ENCODE assay signal across 9 mouse cellular contexts in the genomic region with DNA sequence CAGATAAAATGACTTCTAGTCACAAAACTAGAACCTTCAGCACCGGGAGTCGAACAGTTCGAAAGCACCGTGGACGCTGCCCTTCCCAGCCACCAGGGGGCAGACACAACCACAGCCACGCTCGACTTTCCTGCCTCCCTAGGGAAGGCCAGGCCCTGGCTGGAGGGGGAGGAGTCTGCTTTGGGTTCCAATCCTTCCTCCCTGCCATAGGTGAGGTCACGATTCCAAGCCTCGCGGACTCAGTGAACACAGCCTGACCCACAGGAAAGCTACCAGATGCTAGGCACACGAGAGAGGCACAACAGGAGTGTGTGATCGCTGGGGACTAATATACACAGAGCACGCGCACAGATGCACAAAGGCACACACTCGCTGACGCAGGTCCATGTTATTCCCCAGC. TPM values are rescaled to one million over a fixed set of nuclear protein-coding genes. Genes with fewer than 3 reads are reported as not detected.
DNase-seq lines count a peak whose midpoint lies in the region; ATAC-seq and TF ChIP-seq lines count a peak whose summit lies in the region.
"Had no signal": no experiment of that assay in that cellular context is flagged by ENCODE, and none has a peak within 500 bp of the region (broad histone marks: within the 10 kb centered on the region; RNA-seq: fewer than 3 reads in every experiment).

No protein-coding gene starts in this region.

- H3K4me1 ChIP-seq in embryonic facial prominence, embryonic 12.5 days: peaks cover 20% of the 10 kb centered on the region
- peaks cover 30% of the 10 kb centered on the region for H3K4me1 ChIP-seq in heart, embryonic 10.5 days
- H3K4me1 ChIP-seq in kidney, embryonic 16.5 days (ENCODE audit: insufficient read depth, low read length): peaks cover 15% of the 10 kb centered on the region
- H3K4me1 ChIP-seq in liver, embryonic 13.5 days (replicated peaks): peaks cover 31% of the 10 kb centered on the region
- peaks cover 14% of the 10 kb centered on the region for H3K4me1 ChIP-seq in thymus, adult 2 months (replicated peaks; ENCODE audit: control insufficient read depth, insufficient read depth, low read length)

- 0 out of 2 replicates have a peak overlapping the region, but pooled peaks have one; percentile 4 for H3K4me2 ChIP-seq in embryonic facial prominence, embryonic 12.5 days (replicated peaks)
- H3K4me2 ChIP-seq in kidney, embryonic 16.5 days (replicated peaks; ENCODE audit: low read depth, low read length): peak overlapping the region; percentile 33; the same call in 1 of the 2 replicates
- H3K4me2 ChIP-seq in liver, embryonic 13.5 days: peak overlapping the region; percentile 32

- WGBS in embryonic facial prominence, embryonic 12.5 days: 21% methylated on average over 16 of the region's 16 CpGs
- 26% methylated on average over 16 of the region's 16 CpGs for WGBS in heart, embryonic 10.5 days
- 19% methylated on average over 16 of the region's 16 CpGs for WGBS in kidney, embryonic 16.5 days
- WGBS in liver, embryonic 13.5 days (ENCODE audit: insufficient replicate concordance): 19% methylated on average over 16 of the region's 16 CpGs
- 27% methylated on average over 16 of the region's 16 CpGs for WGBS in thymus, adult 2 months

- peak; percentile 98 for TF ChIP-seq CTCF in thymus, adult 2 months (IDR thresholded peaks at IDR 0.05; ENCODE audit: borderline replicate concordance, control insufficient read depth, extremely low read depth, insufficient read depth, low read length, poor library complexity)

- no peak overlapping the region for H3K9ac ChIP-seq in embryonic facial prominence, embryonic 12.5 days
- H3K9ac ChIP-seq in kidney, embryonic 16.5 days (replicated peaks; ENCODE audit: low read length): no peak overlapping the region; the same call in 1 of the 2 replicates
- H3K9ac ChIP-seq in liver, embryonic 13.5 days: no peak overlapping the region; the same call in 1 of the 2 replicates

- no peaks in the 10 kb centered on the region for H3K9me3 ChIP-seq in embryonic facial prominence, embryonic 12.5 days
- no peaks in the 10 kb centered on the region; the same call in 1 of the 2 replicates for H3K9me3 ChIP-seq in heart, embryonic 10.5 days
- H3K9me3 ChIP-seq in kidney, embryonic 16.5 days (ENCODE audit: low read length): peaks cover 2% of the 10 kb centered on the region; the same call in 1 of the 2 replicates
- no peaks in the 10 kb centered on the region for H3K9me3 ChIP-seq in liver, embryonic 13.5 days (replicated peaks)

- no peaks in the 10 kb centered on the region for H3K27me3 ChIP-seq in embryonic facial prominence, embryonic 12.5 days
- H3K27me3 ChIP-seq in heart, embryonic 10.5 days (ENCODE audit: insufficient read depth, poor library complexity, severe bottlenecking): no peaks in the 10 kb centered on the region
- no peaks in the 10 kb centered on the region for H3K27me3 ChIP-seq in kidney, embryonic 16.5 days (ENCODE audit: insufficient read depth, low read length)
- H3K27me3 ChIP-seq in liver, embryonic 13.5 days: no peaks in the 10 kb centered on the region
- no peaks in the 10 kb centered on the region for H3K27me3 ChIP-seq in thymus, adult 2 months (ENCODE audit: control insufficient read depth, insufficient read depth, low read length)

- no peak overlapping the region for H3K4me3 ChIP-seq in embryonic facial prominence, embryonic 12.5 days
- H3K4me3 ChIP-seq in heart, embryonic 10.5 days: peak overlapping the region; percentile 22; the same call in 1 of the 2 replicates
- H3K4me3 ChIP-seq in kidney, embryonic 16.5 days (ENCODE audit: low read length): no peak overlapping the region
- 0 out of 2 replicates have a peak overlapping the region, but pooled peaks have one; percentile 14 for H3K4me3 ChIP-seq in liver, embryonic 13.5 days (replicated peaks)
- H3K4me3 ChIP-seq in thymus, adult 2 months (ENCODE audit: control insufficient read depth, insufficient read depth, low read length): no peak overlapping the region

- no peak for TF ChIP-seq POLR2A in thymus, adult 2 months (IDR thresholded peaks at IDR 0.05; ENCODE audit: control insufficient read depth, extremely low read depth, insufficient read depth, low read length, poor library complexity)

- H3K27ac ChIP-seq in embryonic facial prominence, embryonic 12.5 days: no peak overlapping the region
- H3K27ac ChIP-seq in heart, embryonic 10.5 days: peak overlapping the region; percentile 59; the same call in 1 of the 2 replicates
- H3K27ac ChIP-seq in kidney, embryonic 16.5 days (ENCODE audit: low read length): no peak overlapping the region
- H3K27ac ChIP-seq in liver, embryonic 13.5 days: no peak overlapping the region
- no peak overlapping the region for H3K27ac ChIP-seq in thymus, adult 2 months (ENCODE audit: control insufficient read depth, insufficient read depth, low read length)

- ATAC-seq in CD4-positive, CD25-positive, alpha-beta regulatory T cell, adult 4 months: peak; percentile 52
- no peak for ATAC-seq in embryonic facial prominence, embryonic 12.5 days (ENCODE audit: insufficient number of reproducible peaks, insufficient read depth, low FRiP score, low TSS enrichment)
- ATAC-seq in kidney, embryonic 16.5 days (ENCODE audit: low FRiP score, low TSS enrichment): peak; percentile 29
- peak; percentile 40; the same call in 1 of the 2 replicates for ATAC-seq in liver, embryonic 13.5 days (ENCODE audit: low read depth)
- peak; percentile 43; the same call in 1 of the 2 replicates for ATAC-seq in neutrophil, adult 5-6 weeks (ENCODE audit: extremely low read depth, insufficient number of reproducible peaks, low FRiP score, poor library complexity, severe bottlenecking)

- peak; percentile 89 for DNase-seq in adrenal gland, postnatal 14 days
- peak; percentile 88 for DNase-seq in heart, embryonic 10.5 days (ENCODE audit: low spot score)
- peak; percentile 69 for DNase-seq in liver, embryonic 13.5 days
- peak; percentile 67 for DNase-seq in thymus, adult 2 months

- no peaks in the 10 kb centered on the region for H3K36me3 ChIP-seq in embryonic facial prominence, embryonic 12.5 days
- no peaks in the 10 kb centered on the region for H3K36me3 ChIP-seq in heart, embryonic 10.5 days
- no peaks in the 10 kb centered on the region for H3K36me3 ChIP-seq in kidney, embryonic 16.5 days (ENCODE audit: insufficient read depth, low read length)
- H3K36me3 ChIP-seq in liver, embryonic 13.5 days: no peaks in the 10 kb centered on the region
- H3K36me3 ChIP-seq in thymus, adult 2 months (ENCODE audit: control insufficient read depth, insufficient read depth, low read length): no peaks in the 10 kb centered on the region

RNA-seq across cellular contexts. Expression of a gene that starts 1.9 kb away (rescaled TPM):
- 1 to 10 TPM; 4.5 to 5.1 TPM for polyA plus RNA-seq in CD4-positive, CD25-positive, alpha-beta regulatory T cell, adult 4 months (2017; shearing (Covaris generic))
- total RNA-seq in adrenal gland, postnatal 14 days (2021): 63.6 and 70.5 TPM in 2 replicates
- polyA plus RNA-seq in embryonic facial prominence, embryonic 12.5 days (2016; fragmentation: Nextera tagmentation; extraction: Ambion mirVana): 52.4 and 52.5 TPM in 2 replicates
- 43.9 and 46.6 TPM in 2 replicates for polyA plus RNA-seq in heart, embryonic 10.5 days (2016; fragmentation: Nextera tagmentation; extraction: Ambion mirVana)
- 54.9 and 57.3 TPM in 2 replicates for polyA plus RNA-seq in kidney, embryonic 16.5 days (2015; fragmentation: Nextera tagmentation; extraction: Ambion mirVana)
- polyA plus RNA-seq in liver, embryonic 13.5 days (2015; fragmentation: Nextera tagmentation; extraction: Ambion mirVana): 17.3 and 17.9 TPM in 2 replicates
- total RNA-seq in neutrophil, adult 5-6 weeks (2017): 5.8 and 7.0 TPM in 2 replicates
- polyA plus RNA-seq in thymus, adult 2 months (2012; rRNA removed): 31.5 and 32.4 TPM in 2 replicates

RNA-seq across cellular contexts. Expression of a gene that starts 5.6 kb away (rescaled TPM):
- polyA plus RNA-seq in CD4-positive, CD25-positive, alpha-beta regulatory T cell, adult 4 months (2017; shearing (Covaris generic)): 10 to 100 TPM in 1 of 2 experiments, 1 to 10 TPM in 1; 6.4 to 11.7 TPM
- total RNA-seq in adrenal gland, postnatal 14 days (2021): 33.5 and 35.6 TPM in 2 replicates
- 5.4 and 6.4 TPM in 2 replicates for polyA plus RNA-seq in embryonic facial prominence, embryonic 12.5 days (2016; fragmentation: Nextera tagmentation; extraction: Ambion mirVana)
- polyA plus RNA-seq in heart, embryonic 10.5 days (2016; fragmentation: Nextera tagmentation; extraction: Ambion mirVana): 4.2 and 5.9 TPM in 2 replicates
- polyA plus RNA-seq in kidney, embryonic 16.5 days (2015; fragmentation: Nextera tagmentation; extraction: Ambion mirVana): 10.1 and 14.2 TPM in 2 replicates
- polyA plus RNA-seq in liver, embryonic 13.5 days (2015; fragmentation: Nextera tagmentation; extraction: Ambion mirVana): 4.0 and 4.7 TPM in 2 replicates
- total RNA-seq in neutrophil, adult 5-6 weeks (2017): 12.6 and 15.0 TPM in 2 replicates
- 21.9 and 29.1 TPM in 2 replicates for polyA plus RNA-seq in thymus, adult 2 months (2012; rRNA removed)

RNA-seq across cellular contexts. Expression of a gene that starts 29.0 kb away (rescaled TPM):
- polyA plus RNA-seq in CD4-positive, CD25-positive, alpha-beta regulatory T cell, adult 4 months (2017; shearing (Covaris generic)): not detected
- 3.5 and 28.1 TPM in 2 replicates for total RNA-seq in adrenal gland, postnatal 14 days (2021)
- not detected in 2 replicates for polyA plus RNA-seq in embryonic facial prominence, embryonic 12.5 days (2016; fragmentation: Nextera tagmentation; extraction: Ambion mirVana)
- 0.16 and 0.23 TPM in 2 replicates for polyA plus RNA-seq in heart, embryonic 10.5 days (2016; fragmentation: Nextera tagmentation; extraction: Ambion mirVana)
- not detected in 2 replicates for polyA plus RNA-seq in kidney, embryonic 16.5 days (2015; fragmentation: Nextera tagmentation; extraction: Ambion mirVana)
- not detected in 2 replicates for polyA plus RNA-seq in liver, embryonic 13.5 days (2015; fragmentation: Nextera tagmentation; extraction: Ambion mirVana)
- not detected in 2 replicates for total RNA-seq in neutrophil, adult 5-6 weeks (2017)
- 0.65 and 0.75 TPM in 2 replicates for polyA plus RNA-seq in thymus, adult 2 months (2012; rRNA removed)
- polyA plus RNA-seq: gonadal fat pad, adult 2 months had no signal

RNA-seq across cellular contexts. Expression of a gene that starts 32.8 kb away (rescaled TPM):
- not detected for polyA plus RNA-seq in CD4-positive, CD25-positive, alpha-beta regulatory T cell, adult 4 months (2017; shearing (Covaris generic))
- 43.0 and 43.7 TPM in 2 replicates for total RNA-seq in adrenal gland, postnatal 14 days (2021)
- 3.5 and 4.4 TPM in 2 replicates for polyA plus RNA-seq in embryonic facial prominence, embryonic 12.5 days (2016; fragmentation: Nextera tagmentation; extraction: Ambion mirVana)
- 7.5 and 7.7 TPM in 2 replicates for polyA plus RNA-seq in heart, embryonic 10.5 days (2016; fragmentation: Nextera tagmentation; extraction: Ambion mirVana)
- polyA plus RNA-seq in kidney, embryonic 16.5 days (2015; fragmentation: Nextera tagmentation; extraction: Ambion mirVana): 13.3 and 15.3 TPM in 2 replicates
- 0.82 and 1.0 TPM in 2 replicates for polyA plus RNA-seq in liver, embryonic 13.5 days (2015; fragmentation: Nextera tagmentation; extraction: Ambion mirVana)
- not detected in 2 replicates for total RNA-seq in neutrophil, adult 5-6 weeks (2017)
- polyA plus RNA-seq in thymus, adult 2 months (2012; rRNA removed): 1.8 and 2.5 TPM in 2 replicates

Comparison
In these comparisons a context has a peak if more than half of its experiments do, and no peak if none do; other contexts are left out.
1. H3K4me3 ChIP-seq: peak in heart, embryonic 10.5 days (single experiment) and liver, embryonic 13.5 days (single experiment); none in embryonic facial prominence, embryonic 12.5 days (single experiment), kidney, embryonic 16.5 days (single experiment) and thymus, adult 2 months (single experiment).
2. Peak in every context shown above with its lines, with median percentiles within 50 percentile points of each other: DNase-seq and H3K4me2 ChIP-seq.